Mouse (Mus musculus) CH12.LX (cell line): ENCODE results near the gene Ythdf2. TPM values are rescaled to one million over a fixed set of nuclear protein-coding genes. Genes with fewer than 3 reads are reported as not detected.

ENCODE experiments used
- DNase-seq: peaks from one replicate; pipeline ENCODE4 v3.0.0-alpha.2; 2013; ENCODE audit errors: extremely low read depth
- H3K27ac ChIP-seq: 2 replicates; pipeline ENCODE4 v1.5.1; 2012; ENCODE audit warnings: low read depth, mild to moderate bottlenecking, control low read depth, moderate library complexity; ENCODE audit not compliant: insufficient read depth
- H3K27me3 ChIP-seq: replicated peaks from 2 replicates; pipeline ENCODE3; 2012; ENCODE audit warnings: inconsistent platforms
- H3K36me3 ChIP-seq, 2 experiments: replicated peaks in 1 of 2; 2 replicates each; pipeline versions ENCODE3 to v1.6.1; 2012; ENCODE audit warnings: inconsistent platforms in 1 of 2, low read length in 1 of 2, mild to moderate bottlenecking in 1 of 2, mixed read lengths in 1 of 2, moderate library complexity in 1 of 2; ENCODE audit not compliant: control insufficient read depth in 1 of 2, insufficient read depth in 1 of 2
- H3K4me1 ChIP-seq, 2 experiments: 2 replicates each; pipeline ENCODE4 v1.6.1; 2012; ENCODE audit warnings: inconsistent platforms in 1 of 2, moderate library complexity in 1 of 2; ENCODE audit not compliant: insufficient read depth in 2 of 2, control insufficient read depth in 1 of 2
- H3K4me2 ChIP-seq: 2 replicates; pipeline ENCODE4 v1.6.1; 2012; ENCODE audit warnings: low read depth, mild to moderate bottlenecking, control low read depth; ENCODE audit not compliant: poor library complexity, insufficient read depth, severe bottlenecking
- H3K4me3 ChIP-seq, 3 experiments: fragments of 150-350 bp in 1 of 3; sonication (generic) in 1 of 3; replicated peaks in 1 of 3; 2 replicates each; pipeline versions ENCODE3 to v1.5.1; 2011 to 2012; ENCODE audit warnings: low read depth in 2 of 3, low read length in 2 of 3, mild to moderate bottlenecking in 2 of 3, moderate library complexity in 2 of 3, control low read depth in 1 of 3, improper control_type of control experiment in 1 of 3, inconsistent platforms in 1 of 3, mixed read lengths in 1 of 3; ENCODE audit not compliant: poor library complexity in 1 of 3
- H3K79me2 ChIP-seq: replicated peaks from 2 replicates; pipeline ENCODE4 v1.6.1; 2012; ENCODE audit warnings: mild to moderate bottlenecking, moderate library complexity; ENCODE audit not compliant: control insufficient read depth, poor library complexity, insufficient read depth, severe bottlenecking; ENCODE audit errors: extremely low read depth
- H3K9ac ChIP-seq: 2 replicates; pipeline ENCODE4 v1.6.1; 2012; ENCODE audit warnings: low read depth, mild to moderate bottlenecking, control low read depth, moderate library complexity; ENCODE audit not compliant: insufficient read depth
- H3K9me3 ChIP-seq: replicated peaks from 2 replicates; pipeline ENCODE3; 2012; ENCODE audit warnings: low read length, inconsistent platforms, mixed read lengths
- CHD2 ChIP-seq: IDR thresholded peaks from 2 replicates; pipeline ENCODE4 v1.6.1; 2011; ENCODE audit warnings: low read length, improper control_type of control experiment
- ELF1 ChIP-seq: IDR thresholded peaks from 2 replicates; pipeline ENCODE4 v1.6.1; 2014; ENCODE audit warnings: low read depth, mild to moderate bottlenecking, inconsistent platforms, low read length, improper control_type of control experiment
- ETS1 ChIP-seq: conservative IDR thresholded peaks from 2 replicates; pipeline ENCODE4 v1.6.1; 2012; ENCODE audit warnings: low read depth, mild to moderate bottlenecking, inconsistent platforms, low read length, improper control_type of control experiment, moderate library complexity
- IRF4 ChIP-seq: IDR thresholded peaks from 2 replicates; pipeline ENCODE4 v1.6.1; 2014; ENCODE audit warnings: low read depth, mild to moderate bottlenecking, inconsistent platforms, low read length, improper control_type of control experiment
- JUN ChIP-seq: IDR thresholded peaks from 2 replicates; pipeline ENCODE4 v1.6.1; 2011; ENCODE audit warnings: low read depth, mild to moderate bottlenecking, low read length, improper control_type of control experiment, moderate library complexity; ENCODE audit not compliant: insufficient read depth
- JUND ChIP-seq: conservative IDR thresholded peaks from 2 replicates; pipeline ENCODE4 v1.6.1; 2011; ENCODE audit warnings: low read depth, low read length, improper control_type of control experiment
- KAT2A ChIP-seq: IDR thresholded peaks from 2 replicates; pipeline ENCODE4 v1.6.1; 2012; ENCODE audit warnings: low read length, improper control_type of control experiment, inconsistent platforms; ENCODE audit not compliant: insufficient replicate concordance
- MAFK ChIP-seq: IDR thresholded peaks from 2 replicates; pipeline ENCODE4 v1.6.1; 2011; ENCODE audit warnings: low read length, improper control_type of control experiment; ENCODE audit not compliant: insufficient replicate concordance
- MAZ ChIP-seq: IDR thresholded peaks from 2 replicates; pipeline ENCODE4 v1.6.1; 2012; ENCODE audit warnings: low read depth, mild to moderate bottlenecking, inconsistent platforms, low read length, improper control_type of control experiment, moderate library complexity
- MXI1 ChIP-seq: IDR thresholded peaks from 2 replicates; pipeline ENCODE4 v1.6.1; 2011; ENCODE audit warnings: mild to moderate bottlenecking, low read depth, low read length, improper control_type of control experiment
- MYC ChIP-seq: IDR thresholded peaks from 2 replicates; pipeline ENCODE4 v1.6.1; 2011; ENCODE audit warnings: low read depth, mild to moderate bottlenecking, improper control_type of control experiment, low read length
- NELFE ChIP-seq: IDR thresholded peaks from 2 replicates; pipeline ENCODE4 v1.6.1; 2011; ENCODE audit warnings: low read depth, low read length, improper control_type of control experiment
- NRF1 ChIP-seq: IDR thresholded peaks from 2 replicates; pipeline ENCODE4 v1.6.1; 2014; ENCODE audit warnings: low read depth, mild to moderate bottlenecking, inconsistent platforms, low read length, improper control_type of control experiment, moderate library complexity
- POLR2AphosphoS2 ChIP-seq: IDR thresholded peaks from 2 replicates; pipeline ENCODE4 v1.6.1; 2011; ENCODE audit warnings: low read depth, low read length, improper control_type of control experiment
- SIN3A ChIP-seq: IDR thresholded peaks from 2 replicates; pipeline ENCODE4 v1.6.1; 2012; ENCODE audit warnings: low read length, improper control_type of control experiment, inconsistent platforms
- TBP ChIP-seq: conservative IDR thresholded peaks from 2 replicates; pipeline ENCODE4 v1.6.1; 2011; ENCODE audit warnings: low read depth, low read length, improper control_type of control experiment
- TCF12 ChIP-seq: IDR thresholded peaks from 2 replicates; pipeline ENCODE4 v1.6.1; 2014; ENCODE audit warnings: low read depth, mild to moderate bottlenecking, inconsistent platforms, low read length, improper control_type of control experiment
- USF1 ChIP-seq: IDR thresholded peaks from 2 replicates; pipeline ENCODE4 v1.6.1; 2014; ENCODE audit warnings: low read depth, mild to moderate bottlenecking, inconsistent platforms, low read length, improper control_type of control experiment
- ZC3H11A ChIP-seq: IDR thresholded peaks from 2 replicates; pipeline ENCODE4 v1.6.1; 2012; ENCODE audit warnings: low read depth, mild to moderate bottlenecking, inconsistent platforms, low read length, improper control_type of control experiment
- ZKSCAN1 ChIP-seq: IDR thresholded peaks from 2 replicates; pipeline ENCODE4 v1.6.1; 2012; ENCODE audit warnings: low read depth, inconsistent platforms, low read length, improper control_type of control experiment, borderline replicate concordance
- ZMIZ1 ChIP-seq: IDR thresholded peaks from 2 replicates; pipeline ENCODE4 v1.6.1; 2012; ENCODE audit warnings: low read depth, mild to moderate bottlenecking, inconsistent platforms, low read length, improper control_type of control experiment
- ZNF384 ChIP-seq: IDR thresholded peaks from 2 replicates; pipeline ENCODE4 v1.6.1; 2012; ENCODE audit warnings: low read depth, low read length, improper control_type of control experiment, inconsistent platforms
- dilution Hi-C: fragments of 300-500 bp; cut with MboI; formaldehyde crosslinking; loops from 2 replicates; pipeline ENCODE4 v1.14.3; 2020; ENCODE audit warnings: low sequenced_read_pairs; ENCODE audit not compliant: extremely low pct_unique_long_range_greater_than_20kb, extremely low pct_ligation_motif_present
- in situ Hi-C: fragments of 300-500 bp; cut with MboI; formaldehyde crosslinking; loops from 3 replicates; pipeline ENCODE4 v1.14.3; 2019; ENCODE audit warnings: low sequenced_read_pairs, low pct_ligation_motif_present, low pct_unique_long_range_greater_than_20kb, mixed read lengths
- polyA plus RNA-seq: library from polyadenylated mRNA; unstranded; fragments of >175 nt; gene quantifications from 2 replicates; pipeline ENCODE4 v1.2.1, GENCODE M21; 2012; ENCODE audit warnings: low read depth; ENCODE audit not compliant: insufficient read length
- total RNA-seq, 2 experiments: library from RNA; depleted of rRNA; stranded (reverse); fragments of 300-350 nt in 1 of 2; fragments of >200 nt in 1 of 2; gene quantifications; 2 replicates each; pipeline ENCODE4 v1.2.3; 2012 to 2014

Gene Ythdf2
- total and polyA plus RNA-seq, 3 experiments, result 51.6 to 78.3 (median 56.5) TPM

GRCm38 (mm10) chr4:132241208-132241607 lies 29.1 kb upstream of the Ythdf2 start:
- Histone ChIP-seq H3K4me1 (no peaks in the 10 kb centered on the region), H3K9me3 (no peaks in the 10 kb centered on the region), H3K27ac (no peak overlapping the region), H3K4me3 (no peak overlapping the region)
- dilution Hi-C loops (no loop called here), in situ Hi-C loops (no loop called here)
- TF ChIP-seq JUN, result no peak
- TF ChIP-seq ZC3H11A, result no peak
- TF ChIP-seq IRF4, result no peak
- no peak for TF ChIP-seq ZMIZ1
- no peak for TF ChIP-seq POLR2AphosphoS2
- no peak for TF ChIP-seq MAZ
- TF ChIP-seq, all 38 proteins: peak for 0
- H3K9ac ChIP-seq, result no peak overlapping the region
- no peaks in the 10 kb centered on the region for H3K27me3 ChIP-seq
- H3K4me2 ChIP-seq, result no peak overlapping the region
- H3K79me2 ChIP-seq, result no peaks in the 10 kb centered on the region
- peaks cover 30 to 69% of the 10 kb centered on the region in 2 experiments for H3K36me3 ChIP-seq
- no peak for DNase-seq

- in situ Hi-C loops, result no loop called here
- no peaks in the 10 kb centered on the region for H3K79me2 ChIP-seq
- H3K9ac ChIP-seq, result no peak overlapping the region
- DNase-seq, result no peak
- no peaks in the 10 kb centered on the region for H3K27me3 ChIP-seq
- H3K4me2 ChIP-seq, result no peak overlapping the region
- H3K27ac ChIP-seq, result no peak overlapping the region
- peaks cover 25 to 67% of the 10 kb centered on the region in 2 experiments for H3K36me3 ChIP-seq
- H3K4me3 ChIP-seq, result no peak overlapping the region
- TF ChIP-seq MYC, result no peak
- no peak for TF ChIP-seq CHD2
- no peak for TF ChIP-seq POLR2AphosphoS2
- no peak for TF ChIP-seq ZKSCAN1
- TF ChIP-seq ZNF384, result no peak
- TF ChIP-seq USF1, result no peak
- no peak for TF ChIP-seq TBP
- TF ChIP-seq TCF12, result no peak
- TF ChIP-seq ETS1, result no peak
- no peak for TF ChIP-seq JUND
- TF ChIP-seq ELF1, result no peak
- no peak for TF ChIP-seq NELFE
- no peak for TF ChIP-seq NRF1
- no peak for TF ChIP-seq KAT2A
- no peak for TF ChIP-seq MAFK
- TF ChIP-seq SIN3A, result no peak
- TF ChIP-seq MXI1, result no peak
- no peaks in the 10 kb centered on the region for H3K4me1 ChIP-seq
- dilution Hi-C loops, result no loop called here
- no peaks in the 10 kb centered on the region for H3K9me3 ChIP-seq
These were observed 28.3 kb upstream of the Ythdf2 start for GRCm38 (mm10) chr4:132240367-132240766.
